Mouse (Mus musculus) midbrain, embryonic 10.5 days (tissue): ENCODE results near the gene Rsc1a1. TPM values are rescaled to one million over a fixed set of nuclear protein-coding genes. Genes with fewer than 3 reads are reported as not detected.
A peak's percentile ranks its signal among the peaks of the same experiment; 100 is the strongest.

ENCODE experiments used
- DNase-seq: peaks from one replicate; pipeline ENCODE4 v3.0.0-alpha.2; 2017; ENCODE audit warnings: low spot score
- H3K27ac ChIP-seq: fragments of 300-500 bp; sonication (generic); replicated peaks from 2 replicates; pipeline ENCODE4 v1.5.1; 2016; ENCODE audit warnings: mild to moderate bottlenecking
- H3K27me3 ChIP-seq: fragments of 300-500 bp; sonication (generic); 2 replicates; pipeline ENCODE4 v1.6.1; 2016; ENCODE audit warnings: low read depth, mild to moderate bottlenecking; ENCODE audit not compliant: poor library complexity, severe bottlenecking
- H3K36me3 ChIP-seq: fragments of 300-500 bp; sonication (generic); 2 replicates; pipeline ENCODE4 v1.6.1; 2016; ENCODE audit warnings: mild to moderate bottlenecking, moderate library complexity
- H3K4me1 ChIP-seq: fragments of 300-500 bp; sonication (generic); 2 replicates; pipeline ENCODE4 v1.6.1; 2016
- H3K4me3 ChIP-seq: fragments of 300-500 bp; sonication (generic); 2 replicates; pipeline ENCODE4 v1.5.1; 2016; ENCODE audit warnings: mild to moderate bottlenecking, moderate library complexity
- H3K9me3 ChIP-seq: fragments of 300-500 bp; sonication (generic); replicated peaks from 2 replicates; pipeline ENCODE4 v1.6.1; 2016; ENCODE audit warnings: mild to moderate bottlenecking
- WGBS: fragments of 180-500 bp; shearing (Covaris S2); methylation state at CpG from one replicate; pipeline ENCODE4 v1.1.7; 2016; 5-methylcytosine and 5-hydroxymethylcytosine counted together
- polyA plus RNA-seq: library from polyadenylated mRNA; unstranded; fragments of >200 nt; fragmentation: Nextera tagmentation; extraction: Ambion mirVana; gene quantifications from 2 replicates; pipeline ENCODE4 v1.2.1, GENCODE M21; 2016

Gene Rsc1a1
- polyA plus RNA-seq, 1 experiment from 2014 or later, result 2.2 TPM

GRCm38 (mm10) chr4:141645988-141646387, 39.4 kb downstream of the Rsc1a1 start:
- H3K36me3 ChIP-seq, result peaks cover 52% of the 10 kb centered on the region
- 94% methylated on average over 8 of the region's 8 CpGs for WGBS
- peaks cover 7% of the 10 kb centered on the region; the same call in 1 of the 2 replicates for H3K4me1 ChIP-seq

GRCm38 (mm10) chr4:141643118-141643855, 42.1 kb downstream of the Rsc1a1 start:
- no peak overlapping the region for H3K4me3 ChIP-seq
- H3K36me3 ChIP-seq, result peaks cover 63% of the 10 kb centered on the region
- H3K4me1 ChIP-seq, result peaks cover 8% of the 10 kb centered on the region
- 80% methylated on average over 7 of the region's 7 CpGs for WGBS
- DNase-seq, result no peak
- H3K27me3 ChIP-seq, result no peaks in the 10 kb centered on the region
- H3K9me3 ChIP-seq, result no peaks in the 10 kb centered on the region
- H3K27ac ChIP-seq, result 0 out of 2 replicates have a peak overlapping the region, but pooled peaks have one; percentile 6

More at GRCm38 (mm10) chr4:141645988-141646387, 39.4 kb downstream of the Rsc1a1 start:
- H3K9me3 ChIP-seq, result no peaks in the 10 kb centered on the region
- no peaks in the 10 kb centered on the region for H3K27me3 ChIP-seq
- H3K4me3 ChIP-seq, result no peak overlapping the region
- H3K27ac ChIP-seq, result no peak overlapping the region
- no peak for DNase-seq

GRCm38 (mm10) chr4:141641961-141642811, 43.2 kb downstream of the Rsc1a1 start:
- H3K9me3 ChIP-seq, result no peaks in the 10 kb centered on the region
- H3K27me3 ChIP-seq, result no peaks in the 10 kb centered on the region
- H3K27ac ChIP-seq, result no peak overlapping the region
- 92% methylated on average over 25 of the region's 25 CpGs for WGBS
- H3K36me3 ChIP-seq, result peaks cover 64% of the 10 kb centered on the region
- no peak for DNase-seq
- peaks cover 11% of the 10 kb centered on the region for H3K4me1 ChIP-seq
- H3K4me3 ChIP-seq, result no peak overlapping the region

- Histone ChIP-seq H3K27ac (no peak overlapping the region), H3K4me3 (no peak overlapping the region), H3K36me3 (peaks cover 64% of the 10 kb centered on the region), H3K27me3 (no peaks in the 10 kb centered on the region), H3K9me3 (no peaks in the 10 kb centered on the region), H3K4me1 (peaks cover 11% of the 10 kb centered on the region)
- WGBS, result 88% methylated on average over 7 of the region's 7 CpGs
- no peak for DNase-seq
Measured at GRCm38 (mm10) chr4:141641353-141641771, 44.0 kb downstream of the Rsc1a1 start.

- Histone ChIP-seq H3K36me3 (peaks cover 71% of the 10 kb centered on the region), H3K27me3 (no peaks in the 10 kb centered on the region), H3K4me1 (peaks cover 11% of the 10 kb centered on the region), H3K9me3 (no peaks in the 10 kb centered on the region), H3K4me3 (no peak overlapping the region), H3K27ac (no peak overlapping the region)
- 67% methylated on average over 11 of the region's 11 CpGs for WGBS
- no peak for DNase-seq
Measured at GRCm38 (mm10) chr4:141639474-141639873, 45.9 kb downstream of the Rsc1a1 start.

GRCm38 (mm10) chr4:141636693-141637092, 48.7 kb downstream of the Rsc1a1 start:
- Histone ChIP-seq H3K36me3 (peaks cover 87% of the 10 kb centered on the region), H3K4me1 (peaks cover 11% of the 10 kb centered on the region), H3K9me3 (no peaks in the 10 kb centered on the region), H3K27ac (no peak overlapping the region), H3K27me3 (no peaks in the 10 kb centered on the region), H3K4me3 (no peak overlapping the region)
- WGBS, result 98% methylated on average over 5 of the region's 5 CpGs
- no peak for DNase-seq

GRCm38 (mm10) chr4:141635991-141636390, 49.4 kb downstream of the Rsc1a1 start:
- 78% methylated on average over 9 of the region's 9 CpGs for WGBS
- H3K4me3 ChIP-seq, result no peak overlapping the region
- no peaks in the 10 kb centered on the region for H3K27me3 ChIP-seq
- no peaks in the 10 kb centered on the region for H3K9me3 ChIP-seq
- no peak for DNase-seq
- H3K4me1 ChIP-seq, result peaks cover 4% of the 10 kb centered on the region
- peaks cover 87% of the 10 kb centered on the region for H3K36me3 ChIP-seq
- H3K27ac ChIP-seq, result no peak overlapping the region

Other genes with a start within 250 kb of the Rsc1a1 start
- not detected in 2 replicates for gene Srarp, start 249.5 kb downstream of the Rsc1a1 start, polyA plus RNA-seq
- gene Zbtb17, start 240.9 kb downstream of the Rsc1a1 start, polyA plus RNA-seq, result 55.1 and 61.5 TPM in 2 replicates
- 12.3 and 14.8 TPM in 2 replicates for gene Spen, start 147.0 kb downstream of the Rsc1a1 start, polyA plus RNA-seq
- 24.5 and 27.5 TPM in 2 replicates for gene Fblim1, start 79.5 kb downstream of the Rsc1a1 start, polyA plus RNA-seq
- 0.98 and 1.3 TPM in 2 replicates for gene Tmem82, start 67.0 kb downstream of the Rsc1a1 start, polyA plus RNA-seq
- 0.05 TPM in 1 of 2 replicates, not detected in the other for gene Slc25a34, start 61.8 kb downstream of the Rsc1a1 start, polyA plus RNA-seq
- gene Plekhm2, start 20.7 kb downstream of the Rsc1a1 start, polyA plus RNA-seq, result 2.9 and 4.2 TPM in 2 replicates
- 23.7 and 24.2 TPM in 2 replicates for gene Ddi2, start 37.8 kb upstream of the Rsc1a1 start, polyA plus RNA-seq
- gene Agmat, start 61.1 kb upstream of the Rsc1a1 start, polyA plus RNA-seq, result not detected in 2 replicates
- 4.4 and 5.3 TPM in 2 replicates for gene Dnajc16, start 105.3 kb upstream of the Rsc1a1 start, polyA plus RNA-seq
- 24.4 and 28.8 TPM in 2 replicates for gene Casp9, start 108.0 kb upstream of the Rsc1a1 start, polyA plus RNA-seq
- gene Cela2a, start 140.6 kb upstream of the Rsc1a1 start, polyA plus RNA-seq, result not detected in 2 replicates
- gene Ctrc, start 160.8 kb upstream of the Rsc1a1 start, polyA plus RNA-seq, result not detected in 2 replicates
- 50.1 and 69.2 TPM in 2 replicates for gene Efhd2, start 189.3 kb upstream of the Rsc1a1 start, polyA plus RNA-seq